Mouse (Mus musculus) olfactory bulb, adult 2 months (tissue): ENCODE measurements at regions not wholly inside any gene's neighbourhood (a gene's known extent, or its start where the extent isn't known, plus 50 kb on each side); places are given as distances from the start of the nearest gene placed in this dataset.

ENCODE experiments used
- CTCF ChIP-seq: fragments of 200-500 bp; IDR thresholded peaks from 2 replicates; pipeline ENCODE4 v1.5.1; 2012; ENCODE audit warnings: low read depth, mild to moderate bottlenecking, low read length, moderate library complexity; ENCODE audit not compliant: insufficient read depth
- POLR2A ChIP-seq: fragments of 200-500 bp; IDR thresholded peaks from 2 replicates; pipeline ENCODE4 v1.6.1; 2012; ENCODE audit warnings: mild to moderate bottlenecking, low read depth, low read length, moderate library complexity; ENCODE audit not compliant: insufficient read depth

GRCm38 (mm10) chr3:16939533-16939932, 933.3 kb upstream of the Gm5150 start:
- TF ChIP-seq CTCF (no peak), POLR2A (no peak)
